Mouse (Mus musculus) myocyte (in vitro differentiated cells): Measurements from ENCODE around the gene Pde8a. TPM values are rescaled to one million over a fixed set of nuclear protein-coding genes. Genes with fewer than 3 reads are reported as not detected.

Experiments
- H3K27me3 ChIP-seq: one replicate; pipeline ENCODE4 v1.6.1; 2011; ENCODE audit not compliant: control insufficient read depth, insufficient read depth, insufficient read length
- H3K36me3 ChIP-seq: one replicate; pipeline ENCODE4 v1.6.1; 2011; ENCODE audit not compliant: control insufficient read depth, insufficient read depth
- H3K4me2 ChIP-seq: one replicate; pipeline ENCODE4 v1.6.1; 2011; ENCODE audit warnings: low read depth, control low read depth
- H3K4me3 ChIP-seq: one replicate; pipeline ENCODE4 v1.5.1; 2011; ENCODE audit warnings: mild to moderate bottlenecking, control low read depth, moderate library complexity
- H3K79me2 ChIP-seq: one replicate; pipeline ENCODE4 v1.6.1; 2011; ENCODE audit not compliant: control insufficient read depth, insufficient read depth
- H3ac ChIP-seq: one replicate; pipeline ENCODE4 v1.6.1; 2011; ENCODE audit not compliant: control insufficient read depth, insufficient read length
- CEBPB ChIP-seq: IDR thresholded peaks from 2 replicates; pipeline ENCODE4 v1.6.1; 2011; ENCODE audit warnings: mild to moderate bottlenecking, moderate library complexity; ENCODE audit not compliant: poor library complexity, insufficient read depth, severe bottlenecking
- E2F4 ChIP-seq: IDR thresholded peaks from one replicate; pipeline ENCODE4 v1.6.1; 2011; ENCODE audit warnings: mild to moderate bottlenecking, control low read depth, moderate library complexity; ENCODE audit not compliant: insufficient read depth
- MAX ChIP-seq: IDR thresholded peaks from one replicate; pipeline ENCODE4 v1.6.1; 2011; ENCODE audit warnings: low read depth, mild to moderate bottlenecking, control low read depth
- MYOD1 ChIP-seq, 3 experiments: IDR thresholded peaks; one replicate each; pipeline ENCODE4 v1.6.1; 2011; ENCODE audit warnings: control low read depth in 2 of 3, low read depth in 2 of 3, mild to moderate bottlenecking in 2 of 3, moderate library complexity in 1 of 3; ENCODE audit not compliant: insufficient read length in 2 of 3, control insufficient read depth in 1 of 3
- MYOG ChIP-seq, 3 experiments: IDR thresholded peaks; one replicate each; pipeline ENCODE4 v1.6.1; 2011; ENCODE audit warnings: control low read depth in 2 of 3, low read depth in 2 of 3, mild to moderate bottlenecking in 2 of 3; ENCODE audit not compliant: insufficient read length in 2 of 3, control insufficient read depth in 1 of 3, insufficient read depth in 1 of 3
- POLR2A ChIP-seq: IDR thresholded peaks from one replicate; pipeline ENCODE4 v1.6.1; 2011; ENCODE audit warnings: low read depth, mild to moderate bottlenecking, control low read depth, moderate library complexity; ENCODE audit not compliant: insufficient read length
- POLR2AphosphoS2 ChIP-seq: IDR thresholded peaks from one replicate; pipeline ENCODE4 v1.6.1; 2011; ENCODE audit warnings: low read depth, control low read depth; ENCODE audit not compliant: insufficient read length
- REST ChIP-seq: IDR thresholded peaks from one replicate; pipeline ENCODE4 v1.6.1; 2011; ENCODE audit warnings: mild to moderate bottlenecking, control low read depth, moderate library complexity; ENCODE audit not compliant: insufficient read depth, insufficient read length
- SRF ChIP-seq: IDR thresholded peaks from one replicate; pipeline ENCODE4 v1.6.1; 2011; ENCODE audit warnings: low read depth; ENCODE audit not compliant: control insufficient read depth, insufficient read length
- TCF12 ChIP-seq: IDR thresholded peaks from one replicate; pipeline ENCODE4 v1.6.1; 2011; ENCODE audit warnings: mild to moderate bottlenecking, control low read depth; ENCODE audit not compliant: poor library complexity, insufficient read depth, severe bottlenecking
- TCF3 ChIP-seq: IDR thresholded peaks from one replicate; pipeline ENCODE4 v1.6.1; 2011; ENCODE audit warnings: low read depth, control low read depth; ENCODE audit not compliant: insufficient read length
- USF1 ChIP-seq: IDR thresholded peaks from one replicate; pipeline ENCODE4 v1.6.1; 2011; ENCODE audit warnings: low read depth, mild to moderate bottlenecking, control low read depth, moderate library complexity
- polyA plus RNA-seq: library from polyadenylated mRNA; unstranded; fragments of >200 nt; fragmentation: generic; extraction: Trizol; gene quantifications from one replicate; pipeline ENCODE4 v1.2.1, GENCODE M21; 2012; ENCODE audit warnings: missing spikeins

The Pde8a gene
- polyA plus RNA-seq, 1 experiment = 3.5 TPM

DNA sequence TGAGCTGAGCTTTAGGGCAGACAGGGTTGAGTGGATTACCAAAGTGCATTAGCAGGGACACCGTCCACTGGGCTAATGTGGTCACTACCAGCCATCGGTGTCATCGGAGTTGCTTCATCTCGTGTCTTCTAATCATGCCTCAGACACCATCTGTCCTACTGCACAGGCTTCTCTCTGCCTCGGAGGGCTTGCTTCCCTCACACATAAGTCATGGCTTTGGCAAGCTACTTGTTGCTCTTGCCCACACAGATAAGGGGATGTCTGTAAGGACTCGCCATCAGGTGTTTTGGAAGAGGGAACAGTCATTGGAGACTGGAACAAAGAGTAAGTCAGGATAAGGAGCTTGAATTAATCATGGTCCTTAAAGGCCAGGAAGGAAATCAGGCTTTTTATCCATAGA lies 95.9 kb downstream of the Pde8a start:
- Histone ChIP-seq H3K27me3 (no peaks in the 10 kb centered on the region), H3K79me2 (no peaks in the 10 kb centered on the region)

DNA sequence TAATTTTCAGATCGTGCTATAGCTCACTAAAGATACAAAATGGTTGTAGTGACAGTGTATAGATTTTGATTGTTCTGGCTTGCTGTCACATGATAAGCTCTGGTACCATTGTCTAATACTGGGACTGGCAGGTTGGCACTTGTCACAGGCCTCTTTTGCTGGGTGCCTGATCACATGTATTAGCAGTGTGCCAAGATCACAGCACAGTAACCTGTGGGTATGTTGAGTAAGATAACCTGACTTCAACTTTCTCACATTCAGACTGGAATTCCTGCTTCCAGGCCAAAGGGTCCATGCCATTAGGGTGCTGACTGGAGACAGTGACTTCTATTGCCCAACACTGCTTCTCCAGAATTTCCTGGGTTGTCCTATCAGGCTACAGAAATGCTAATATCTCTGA lies 97.7 kb downstream of the Pde8a start:
- Histone ChIP-seq H3K4me2 (no peak overlapping the region), H3K4me3 (no peak overlapping the region), H3K79me2 (no peaks in the 10 kb centered on the region), H3K36me3 (no peaks in the 10 kb centered on the region), H3ac (no peak overlapping the region), H3K27me3 (no peaks in the 10 kb centered on the region)
- TF ChIP-seq MYOG (IDR thresholded peaks at IDR 0.05; ENCODE audit: control insufficient read depth in 1 of 3, insufficient read depth in 1 of 3, insufficient read length in 2 of 3, low read depth in 2 of 3) (no peak), MYOD1 (IDR thresholded peaks at IDR 0.05; ENCODE audit: control insufficient read depth in 1 of 3, insufficient read length in 2 of 3, low read depth in 2 of 3) (no peak), TCF12 (no peak), POLR2A (no peak), CEBPB (no peak), USF1 (no peak), TCF3 (no peak)

More for the DNA sequence above, 95.9 kb downstream of the Pde8a start:
- Histone ChIP-seq H3K36me3 (no peaks in the 10 kb centered on the region), H3K4me3 (no peak overlapping the region), H3ac (no peak overlapping the region), H3K4me2 (no peak overlapping the region)
- no peak for TF ChIP-seq E2F4
- no peak for TF ChIP-seq MAX
- no peak for TF ChIP-seq MYOG (IDR thresholded peaks at IDR 0.05; ENCODE audit: control insufficient read depth in 1 of 3, insufficient read depth in 1 of 3, insufficient read length in 2 of 3, low read depth in 2 of 3)
- no peak for TF ChIP-seq POLR2A
- no peak for TF ChIP-seq USF1
- no peak for TF ChIP-seq TCF3
- no peak for TF ChIP-seq POLR2AphosphoS2
- no peak for TF ChIP-seq MYOD1 (IDR thresholded peaks at IDR 0.05; ENCODE audit: control insufficient read depth in 1 of 3, insufficient read length in 2 of 3, low read depth in 2 of 3)
- TF ChIP-seq TCF12 = no peak
- no peak for TF ChIP-seq REST
- no peak for TF ChIP-seq CEBPB
- no peak for TF ChIP-seq SRF

DNA sequence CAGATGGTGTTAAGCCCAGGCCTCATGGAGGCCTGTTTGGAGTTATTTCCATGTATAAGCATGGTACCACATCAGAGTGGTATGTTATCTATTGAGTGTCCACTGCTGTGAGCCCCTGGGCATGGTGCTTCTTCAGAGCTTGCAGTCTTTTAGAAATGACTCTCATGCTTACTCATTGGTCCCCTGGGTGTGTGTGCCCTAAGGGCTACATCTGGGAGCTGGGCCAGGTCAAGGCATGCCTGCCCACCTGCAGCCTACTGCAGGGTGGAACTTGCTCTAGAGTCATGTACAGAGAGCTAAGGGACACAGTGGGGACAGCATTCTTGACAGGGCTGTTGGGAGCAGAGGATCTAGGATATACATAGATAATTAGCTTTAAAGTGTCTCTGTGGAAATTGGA lies 98.2 kb downstream of the Pde8a start:
- no peak overlapping the region for H3K4me2 ChIP-seq
- no peak overlapping the region for H3ac ChIP-seq
- H3K79me2 ChIP-seq = no peaks in the 10 kb centered on the region
- TF ChIP-seq REST = no peak
- TF ChIP-seq MAX = no peak
- no peak for TF ChIP-seq TCF12
- no peak for TF ChIP-seq USF1
- no peak for TF ChIP-seq TCF3
- no peak for TF ChIP-seq CEBPB
- no peak for TF ChIP-seq POLR2AphosphoS2
- TF ChIP-seq POLR2A = no peak
- TF ChIP-seq MYOG (IDR thresholded peaks at IDR 0.05; ENCODE audit: control insufficient read depth in 1 of 3, insufficient read depth in 1 of 3, insufficient read length in 2 of 3, low read depth in 2 of 3) = no peak
- no peak for TF ChIP-seq MYOD1 (IDR thresholded peaks at IDR 0.05; ENCODE audit: control insufficient read depth in 1 of 3, insufficient read length in 2 of 3, low read depth in 2 of 3)
- no peak for TF ChIP-seq E2F4
- no peak for TF ChIP-seq SRF
- H3K36me3 ChIP-seq = no peaks in the 10 kb centered on the region
- no peak overlapping the region for H3K4me3 ChIP-seq
- H3K27me3 ChIP-seq = no peaks in the 10 kb centered on the region

DNA sequence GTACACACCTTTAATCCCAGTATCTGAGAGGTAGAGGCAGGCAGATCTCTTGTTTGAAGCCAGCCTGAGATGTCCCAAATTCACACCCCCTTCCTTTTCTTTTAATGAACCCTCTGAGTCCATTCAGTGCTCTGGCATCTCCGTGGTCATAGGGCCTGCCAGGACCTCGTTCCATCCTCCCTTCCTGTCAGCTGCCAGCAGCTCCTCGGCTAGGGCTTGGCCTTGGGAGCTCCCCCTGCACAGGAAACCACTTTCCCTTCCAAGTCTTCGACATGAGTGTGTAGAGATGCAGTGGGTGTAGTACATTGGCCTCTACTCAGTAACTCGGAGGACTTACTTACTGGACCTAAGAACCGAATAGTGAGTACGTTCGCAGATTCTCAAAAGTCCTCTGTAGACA lies 102.2 kb downstream of the Pde8a start:
- Histone ChIP-seq H3K79me2 (no peaks in the 10 kb centered on the region), H3K4me2 (no peak overlapping the region), H3ac (no peak overlapping the region), H3K27me3 (no peaks in the 10 kb centered on the region), H3K4me3 (no peak overlapping the region), H3K36me3 (no peaks in the 10 kb centered on the region)
- TF ChIP-seq MYOD1 (IDR thresholded peaks at IDR 0.05; ENCODE audit: control insufficient read depth in 1 of 3, insufficient read length in 2 of 3, low read depth in 2 of 3) (peak in 2 of 3 experiments; percentile 10 to 57), MYOG (IDR thresholded peaks at IDR 0.05; ENCODE audit: control insufficient read depth in 1 of 3, insufficient read depth in 1 of 3, insufficient read length in 2 of 3, low read depth in 2 of 3) (peak in 1 of 3 experiments; percentile 62), POLR2A (no peak)

DNA sequence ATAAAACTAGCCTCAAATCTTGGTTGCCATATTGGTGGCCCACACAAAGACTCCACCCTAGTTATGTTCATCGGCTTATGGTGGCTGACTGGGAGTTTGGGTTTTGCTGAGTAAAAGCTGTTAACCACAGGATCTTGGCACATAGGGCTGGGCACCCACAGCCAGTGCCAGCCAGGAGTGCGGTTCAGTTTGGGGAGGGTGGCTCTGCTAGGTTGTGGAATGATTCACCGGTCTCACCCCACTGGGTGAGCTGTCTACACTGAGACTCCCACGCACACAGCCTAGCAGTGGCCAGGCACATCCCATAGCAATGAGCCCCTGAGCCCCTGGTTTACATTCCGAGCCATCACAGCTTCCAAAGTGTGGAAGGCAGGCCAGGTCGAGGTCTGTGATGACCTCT lies 106.4 kb downstream of the Pde8a start:
- peak overlapping the region; percentile 39 for H3K4me2 ChIP-seq
- no peak overlapping the region for H3K4me3 ChIP-seq
- TF ChIP-seq MAX (no peak), E2F4 (no peak), MYOD1 (IDR thresholded peaks at IDR 0.05; ENCODE audit: control insufficient read depth in 1 of 3, insufficient read length in 2 of 3, low read depth in 2 of 3) (peak in 1 of 3 experiments; percentile 65), TCF12 (peak; percentile 7), MYOG (IDR thresholded peaks at IDR 0.05; ENCODE audit: control insufficient read depth in 1 of 3, insufficient read depth in 1 of 3, insufficient read length in 2 of 3, low read depth in 2 of 3) (peak in 1 of 3 experiments; percentile 55), TCF3 (no peak), USF1 (no peak)
- H3K27me3 ChIP-seq = no peaks in the 10 kb centered on the region
- no peaks in the 10 kb centered on the region for H3K79me2 ChIP-seq
- no peak overlapping the region for H3ac ChIP-seq
- no peaks in the 10 kb centered on the region for H3K36me3 ChIP-seq
